In the genomic region with DNA sequence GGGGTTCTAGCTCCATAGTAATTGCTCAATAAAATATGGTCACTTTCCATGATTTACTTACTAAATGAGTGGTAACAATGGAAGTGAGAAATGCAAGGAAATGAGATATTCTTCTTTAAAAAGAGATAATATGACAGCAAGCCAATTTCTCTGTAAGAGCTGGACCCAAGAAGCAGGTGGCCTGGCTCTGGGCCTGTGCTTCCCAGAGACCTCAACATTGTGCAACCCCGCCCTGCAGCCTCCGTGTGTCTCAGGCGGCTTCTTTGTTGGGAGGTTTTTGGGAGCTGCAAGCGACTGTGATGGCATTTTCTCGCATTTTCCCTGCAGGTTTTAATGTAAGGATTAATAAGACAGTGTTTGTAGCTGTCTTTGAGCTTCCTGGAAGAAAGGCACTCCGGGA, we compare ENCODE assay signal across 24 mouse cellular contexts. TPM values are rescaled to one million over a fixed set of nuclear protein-coding genes. Genes with fewer than 3 reads are reported as not detected.
DNase-seq lines count a peak whose midpoint lies in the region; ATAC-seq lines count a peak whose summit lies in the region.
"Had no signal": no experiment of that assay in that cellular context is flagged by ENCODE, and none has a peak within 500 bp of the region (broad histone marks: within the 10 kb centered on the region; RNA-seq: fewer than 3 reads in every experiment).

No protein-coding gene starts in this region.

- peak; percentile 58 to 77 for DNase-seq in cerebellum, postnatal 25 days
- DNase-seq in cerebellum, adult 9-11 months, result no peak
- DNase-seq in kidney, postnatal 10 days, result peak; percentile 21
- peak; percentile 41 for DNase-seq in brain, adult 2 months (ENCODE audit: low read depth, low spot score)
- no peak for DNase-seq in urinary bladder, postnatal 4 days (ENCODE audit: low spot score in 2 of 2)
- DNase-seq: adrenal gland, postnatal 14 days; embryo, embryonic 11 days; gastrocnemius, postnatal 36 days; heart, adult 18-20 months; heart, postnatal 10 days; heart, postnatal 4 days had no signal

- no peak overlapping the region for H3K4me2 ChIP-seq in kidney, embryonic 15.5 days
- H3K4me2 ChIP-seq: embryonic facial prominence, embryonic 15.5 days; hindbrain, embryonic 12.5 days had no signal

- H3K9ac ChIP-seq in kidney, embryonic 15.5 days, result no peak overlapping the region
- H3K9ac ChIP-seq: embryonic facial prominence, embryonic 15.5 days; hindbrain, embryonic 12.5 days had no signal

- H3K36me3 ChIP-seq in kidney, embryonic 15.5 days, result no peaks in the 10 kb centered on the region
- H3K36me3 ChIP-seq: embryonic facial prominence, embryonic 15.5 days; forebrain, embryonic 10.5 days; heart, embryonic 10.5 days; hindbrain, embryonic 12.5 days had no signal

- ATAC-seq in kidney, embryonic 15.5 days (replicated peaks; ENCODE audit: low FRiP score), result no peak
- ATAC-seq in monocyte, adult 5-6 weeks (replicated peaks; ENCODE audit: insufficient number of reproducible peaks, low FRiP score, low TSS enrichment, poor library complexity, severe bottlenecking), result no peak
- ATAC-seq: activated CD4-positive, CD25-positive, alpha-beta regulatory T cell, adult 4 months; forebrain, embryonic 16.5 days; hindbrain, embryonic 16.5 days; inflammation-experienced regulatory T-cells, adult 6 months; Patski had no signal

- H3K9me3 ChIP-seq in kidney, embryonic 15.5 days (replicated peaks), result no peaks in the 10 kb centered on the region
- H3K9me3 ChIP-seq: embryonic facial prominence, embryonic 15.5 days; forebrain, embryonic 10.5 days; heart, embryonic 10.5 days; hindbrain, embryonic 12.5 days had no signal

- H3K4me3 ChIP-seq in kidney, embryonic 15.5 days (replicated peaks), result no peak overlapping the region
- H3K4me3 ChIP-seq: embryonic facial prominence, embryonic 15.5 days; erythroblast, embryonic 14.5 days; forebrain, embryonic 10.5 days; heart, embryonic 10.5 days; hindbrain, embryonic 12.5 days had no signal

- peaks cover 52% of the 10 kb centered on the region for H3K4me1 ChIP-seq in kidney, embryonic 15.5 days

- H3K27ac ChIP-seq in kidney, embryonic 15.5 days, result no peak overlapping the region
- H3K27ac ChIP-seq: embryonic facial prominence, embryonic 15.5 days; forebrain, embryonic 10.5 days; heart, embryonic 10.5 days; hindbrain, embryonic 12.5 days had no signal

- H3K27me3 ChIP-seq in kidney, embryonic 15.5 days, result no peaks in the 10 kb centered on the region
- H3K27me3 ChIP-seq: embryonic facial prominence, embryonic 15.5 days; Patski had no signal

- 86% methylated on average over 6 of the region's 6 CpGs for WGBS in kidney, embryonic 15.5 days

RNA-seq across cellular contexts. Expression of a gene that starts 29.0 kb away (rescaled TPM):
- polyA plus RNA-seq in kidney, embryonic 15.5 days (2015; fragmentation: Nextera tagmentation; extraction: Ambion mirVana), result 11.7 and 12.2 TPM in 2 replicates
- total RNA-seq in monocyte, adult 5-6 weeks (2017), result 4.5 to 7.1 TPM (median 5.0 TPM) in 3 replicates
- total RNA-seq: MEL had no signal

Comparison
In these comparisons a context has a peak if more than half of its experiments do, and no peak if none do; other contexts are left out.
1. DNase-seq: peak in cerebellum, postnatal 25 days (2 of 2), kidney, postnatal 10 days (single experiment) and brain, adult 2 months (single experiment); none in cerebellum, adult 9-11 months (single experiment) and urinary bladder, postnatal 4 days (0 of 2).